Mouse (Mus musculus): ENCODE results near the gene Rnf145. TPM values are rescaled to one million over a fixed set of nuclear protein-coding genes. Genes with fewer than 3 reads are reported as not detected.

The Rnf145 gene
- polyA plus RNA-seq, 1 experiment from 2014 or later = 36.6 TPM

- Histone ChIP-seq H3K9ac (ENCODE audit: low read depth, low read length) (peak overlapping the region; percentile 93), H3K36me3 (ENCODE audit: control insufficient read depth, insufficient read depth, low read length) (no peaks in the 10 kb centered on the region), H3K9me3 (ENCODE audit: control insufficient read depth, low read length) (no peaks in the 10 kb centered on the region), H3K4me2 (ENCODE audit: low read depth, low read length) (peak overlapping the region; percentile 88), H3K4me3 (ENCODE audit: low read length) (peak overlapping the region; percentile 94), H3K27me3 (replicated peaks; ENCODE audit: control insufficient read depth, insufficient read depth, low read length) (no peaks in the 10 kb centered on the region), H3K27ac (ENCODE audit: low read length) (peak overlapping the region; percentile 93), H3K4me1 (ENCODE audit: control insufficient read depth, insufficient read depth, low read length) (peaks cover 19% of the 10 kb centered on the region)
- under 1% methylated on average over 54 of the region's 61 CpGs for WGBS
- peak; percentile 35 for ATAC-seq
These were observed 559 bp downstream of the Rnf145 start for GRCm38 (mm10) chr11:44519096-44519949.

GRCm38 (mm10) chr11:44519950-44520761, 1.4 kb downstream of the Rnf145 start:
- H3K27me3 ChIP-seq (replicated peaks; ENCODE audit: control insufficient read depth, insufficient read depth, low read length) = no peaks in the 10 kb centered on the region
- no peaks in the 10 kb centered on the region for H3K9me3 ChIP-seq (ENCODE audit: control insufficient read depth, low read length)
- peak overlapping the region; percentile 88 for H3K4me2 ChIP-seq (ENCODE audit: low read depth, low read length)
- no peaks in the 10 kb centered on the region; the same call in 1 of the 2 replicates for H3K36me3 ChIP-seq (ENCODE audit: control insufficient read depth, insufficient read depth, low read length)
- peak overlapping the region; percentile 93 for H3K9ac ChIP-seq (ENCODE audit: low read depth, low read length)
- ATAC-seq = peak; percentile 79
- WGBS = 1% methylated on average over 28 of the region's 28 CpGs
- peaks cover 19% of the 10 kb centered on the region for H3K4me1 ChIP-seq (ENCODE audit: control insufficient read depth, insufficient read depth, low read length)
- peak overlapping the region; percentile 94 for H3K4me3 ChIP-seq (ENCODE audit: low read length)
- peak overlapping the region; percentile 93 for H3K27ac ChIP-seq (ENCODE audit: low read length)

- WGBS = 89% methylated on average over 5 of the region's 5 CpGs
- Histone ChIP-seq H3K4me2 (ENCODE audit: low read depth, low read length) (no peak overlapping the region), H3K27me3 (replicated peaks; ENCODE audit: control insufficient read depth, insufficient read depth, low read length) (no peaks in the 10 kb centered on the region), H3K4me1 (ENCODE audit: control insufficient read depth, insufficient read depth, low read length) (peaks cover 15% of the 10 kb centered on the region), H3K4me3 (ENCODE audit: low read length) (no peak overlapping the region), H3K9me3 (ENCODE audit: control insufficient read depth, low read length) (no peaks in the 10 kb centered on the region), H3K36me3 (ENCODE audit: control insufficient read depth, insufficient read depth, low read length) (no peaks in the 10 kb centered on the region; the same call in 1 of the 2 replicates), H3K9ac (ENCODE audit: low read depth, low read length) (no peak overlapping the region), H3K27ac (ENCODE audit: low read length) (no peak overlapping the region)
- ATAC-seq = no peak
These were observed 3.8 kb downstream of the Rnf145 start for GRCm38 (mm10) chr11:44522594-44522993.

- 80% methylated on average over 4 of the region's 4 CpGs for WGBS
These were observed 7.0 kb downstream of the Rnf145 start for GRCm38 (mm10) chr11:44525765-44526164.

GRCm38 (mm10) chr11:44526654-44527263, 8.0 kb downstream of the Rnf145 start:
- 93% methylated on average over 11 of the region's 11 CpGs for WGBS
- H3K36me3 ChIP-seq (ENCODE audit: control insufficient read depth, insufficient read depth, low read length) = peaks cover 4% of the 10 kb centered on the region

More at GRCm38 (mm10) chr11:44525765-44526164, 7.0 kb downstream of the Rnf145 start:
- no peaks in the 10 kb centered on the region for H3K9me3 ChIP-seq (ENCODE audit: control insufficient read depth, low read length)
- H3K4me2 ChIP-seq (ENCODE audit: low read depth, low read length) = no peak overlapping the region
- H3K9ac ChIP-seq (ENCODE audit: low read depth, low read length) = no peak overlapping the region
- H3K4me1 ChIP-seq (ENCODE audit: control insufficient read depth, insufficient read depth, low read length) = peaks cover 11% of the 10 kb centered on the region
- H3K36me3 ChIP-seq (ENCODE audit: control insufficient read depth, insufficient read depth, low read length) = peaks cover 4% of the 10 kb centered on the region
- no peak overlapping the region for H3K27ac ChIP-seq (ENCODE audit: low read length)
- no peak for ATAC-seq
- no peaks in the 10 kb centered on the region for H3K27me3 ChIP-seq (replicated peaks; ENCODE audit: control insufficient read depth, insufficient read depth, low read length)
- H3K4me3 ChIP-seq (ENCODE audit: low read length) = no peak overlapping the region

DNA sequence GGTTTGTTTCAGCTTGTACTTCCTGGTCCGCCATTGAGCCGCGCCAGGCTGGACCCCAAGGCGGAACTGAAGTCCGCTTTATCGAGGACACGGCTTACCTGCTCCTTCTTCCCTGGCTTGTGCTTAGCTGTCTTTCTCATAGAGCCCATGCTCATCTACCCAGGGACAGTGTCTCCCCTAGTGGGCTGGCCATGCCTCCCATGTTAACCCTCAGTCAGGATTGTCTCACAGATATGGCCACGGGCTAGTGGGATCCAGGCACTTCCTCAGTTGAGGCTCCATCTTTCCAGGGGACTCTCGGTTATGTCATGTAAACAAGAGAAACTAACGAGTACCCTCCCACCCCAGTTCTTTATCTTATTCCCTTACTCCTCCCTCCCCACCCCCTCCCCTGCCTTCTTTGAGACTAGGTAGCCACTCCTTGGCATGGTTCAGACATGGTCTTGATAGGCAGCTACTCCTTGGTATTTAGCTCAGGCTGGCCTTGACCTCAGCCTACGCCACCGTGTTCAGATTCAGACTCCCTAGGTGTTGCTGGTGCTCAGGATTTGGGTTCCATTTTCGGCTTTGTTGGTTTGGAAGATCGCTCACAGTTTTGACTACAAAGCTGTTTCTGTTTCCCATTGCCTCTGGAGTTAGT, 9.9 kb downstream of the Rnf145 start:
- Histone ChIP-seq H3K4me2 (ENCODE audit: low read depth, low read length) (no peak overlapping the region), H3K9me3 (ENCODE audit: control insufficient read depth, low read length) (no peaks in the 10 kb centered on the region), H3K9ac (ENCODE audit: low read depth, low read length) (no peak overlapping the region), H3K4me3 (ENCODE audit: low read length) (no peak overlapping the region), H3K4me1 (ENCODE audit: control insufficient read depth, insufficient read depth, low read length) (no peaks in the 10 kb centered on the region), H3K27me3 (replicated peaks; ENCODE audit: control insufficient read depth, insufficient read depth, low read length) (no peaks in the 10 kb centered on the region), H3K27ac (ENCODE audit: low read length) (no peak overlapping the region), H3K36me3 (ENCODE audit: control insufficient read depth, insufficient read depth, low read length) (peaks cover 4% of the 10 kb centered on the region)
- 91% methylated on average over 14 of the region's 14 CpGs for WGBS
- peak; percentile 51; the same call in 1 of the 2 replicates for ATAC-seq

More at GRCm38 (mm10) chr11:44526654-44527263, 8.0 kb downstream of the Rnf145 start:
- no peak for ATAC-seq
- no peaks in the 10 kb centered on the region for H3K27me3 ChIP-seq (replicated peaks; ENCODE audit: control insufficient read depth, insufficient read depth, low read length)
- H3K9me3 ChIP-seq (ENCODE audit: control insufficient read depth, low read length) = no peaks in the 10 kb centered on the region
- H3K4me3 ChIP-seq (ENCODE audit: low read length) = no peak overlapping the region
- peaks cover 3% of the 10 kb centered on the region for H3K4me1 ChIP-seq (ENCODE audit: control insufficient read depth, insufficient read depth, low read length)
- H3K9ac ChIP-seq (ENCODE audit: low read depth, low read length) = no peak overlapping the region
- H3K4me2 ChIP-seq (ENCODE audit: low read depth, low read length) = no peak overlapping the region
- H3K27ac ChIP-seq (ENCODE audit: low read length) = no peak overlapping the region

DNA sequence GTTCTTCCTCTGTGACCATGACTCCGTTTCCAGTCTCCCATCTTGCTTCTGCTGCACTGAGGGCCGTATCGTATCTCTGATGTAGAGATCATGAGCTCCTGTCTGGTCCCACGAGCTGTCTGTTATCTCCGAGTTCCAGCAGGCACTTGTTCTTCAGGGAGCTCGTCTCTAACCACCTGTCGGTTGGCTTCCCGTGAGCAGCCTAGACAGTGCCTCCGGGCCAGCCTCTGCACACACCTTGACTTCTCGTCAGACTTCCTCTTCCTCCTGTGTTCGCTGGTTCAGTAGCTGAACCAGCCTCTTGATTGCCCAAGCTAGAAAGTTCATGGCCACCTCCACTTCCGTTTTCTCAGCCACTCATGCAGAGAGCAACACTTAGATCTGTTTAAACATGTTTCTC, 10.4 kb downstream of the Rnf145 start:
- H3K27me3 ChIP-seq (replicated peaks; ENCODE audit: control insufficient read depth, insufficient read depth, low read length) = no peaks in the 10 kb centered on the region
- no peaks in the 10 kb centered on the region for H3K4me1 ChIP-seq (ENCODE audit: control insufficient read depth, insufficient read depth, low read length)
- H3K4me2 ChIP-seq (ENCODE audit: low read depth, low read length) = no peak overlapping the region
- peak; percentile 67 for ATAC-seq
- H3K9me3 ChIP-seq (ENCODE audit: control insufficient read depth, low read length) = no peaks in the 10 kb centered on the region
- no peak overlapping the region for H3K9ac ChIP-seq (ENCODE audit: low read depth, low read length)
- no peak overlapping the region for H3K4me3 ChIP-seq (ENCODE audit: low read length)
- no peak overlapping the region for H3K27ac ChIP-seq (ENCODE audit: low read length)
- WGBS = 84% methylated on average over 12 of the region's 12 CpGs
- peaks cover 4% of the 10 kb centered on the region for H3K36me3 ChIP-seq (ENCODE audit: control insufficient read depth, insufficient read depth, low read length)

GRCm38 (mm10) chr11:44529716-44530115, 11.0 kb downstream of the Rnf145 start:
- no peak overlapping the region for H3K27ac ChIP-seq (ENCODE audit: low read length)
- no peaks in the 10 kb centered on the region for H3K9me3 ChIP-seq (ENCODE audit: control insufficient read depth, low read length)
- H3K4me2 ChIP-seq (ENCODE audit: low read depth, low read length) = no peak overlapping the region
- no peaks in the 10 kb centered on the region for H3K27me3 ChIP-seq (replicated peaks; ENCODE audit: control insufficient read depth, insufficient read depth, low read length)
- WGBS = 80% methylated on average over 5 of the region's 5 CpGs
- no peak for ATAC-seq
- no peak overlapping the region for H3K9ac ChIP-seq (ENCODE audit: low read depth, low read length)
- no peaks in the 10 kb centered on the region for H3K4me1 ChIP-seq (ENCODE audit: control insufficient read depth, insufficient read depth, low read length)
- no peak overlapping the region for H3K4me3 ChIP-seq (ENCODE audit: low read length)
- H3K36me3 ChIP-seq (ENCODE audit: control insufficient read depth, insufficient read depth, low read length) = peaks cover 4% of the 10 kb centered on the region
